Mouse (Mus musculus): ENCODE measurements around the gene Hist1h3c. TPM values are rescaled to one million over a fixed set of nuclear protein-coding genes. Genes with fewer than 3 reads are reported as not detected.
"Not testable (repeated sequence)": the region's sequence is repeated elsewhere in the genome, so short reads cannot be mapped to it uniquely, and the experiment has no call there.

Hist1h3c gene
- polyA plus RNA-seq, 1 experiment = 12.6 TPM

- H3K4me1 ChIP-seq = peaks cover 59% of the 10 kb centered on the region
- no peaks in the 10 kb centered on the region for H3K36me3 ChIP-seq (replicated peaks; ENCODE audit: low read length)
- no peaks in the 10 kb centered on the region for H3K9me3 ChIP-seq
- no peak for TF ChIP-seq GATA1 (IDR thresholded peaks at IDR 0.05; ENCODE audit: borderline replicate concordance, low read length)
- TF ChIP-seq FLI1 (IDR thresholded peaks at IDR 0.05; ENCODE audit: low read length) = no peak
- H3K27me3 ChIP-seq (replicated peaks) = no peaks in the 10 kb centered on the region
- peak overlapping the region; percentile 85 for H3K4me3 ChIP-seq (replicated peaks)
These were observed 12.5 kb upstream of the Hist1h3c start for GRCm38 (mm10) chr13:23757921-23758320.

- peaks cover 56% of the 10 kb centered on the region for H3K4me1 ChIP-seq
- H3K27me3 ChIP-seq (replicated peaks) = no peaks in the 10 kb centered on the region
These were observed 11.9 kb upstream of the Hist1h3c start for GRCm38 (mm10) chr13:23757211-23757773.

GRCm38 (mm10) chr13:23756790-23757189, 11.4 kb upstream of the Hist1h3c start, which contains the start of gene Hist1h4b:
Gene Hist1h4b (plus strand): TSS chr13:23757013.
- Histone ChIP-seq H3K9me3 (no peaks in the 10 kb centered on the region), H3K4me3 (replicated peaks) (peak within 1 kb of the TSS; percentile 85), H3K27me3 (replicated peaks) (no peaks in the 10 kb centered on the region), H3K4me1 (peaks cover 58% of the 10 kb centered on the region), H3K36me3 (replicated peaks; ENCODE audit: low read length) (no peaks in the 10 kb centered on the region)
- TF ChIP-seq FLI1 (IDR thresholded peaks at IDR 0.05; ENCODE audit: low read length) = no peak
- no peak for TF ChIP-seq GATA1 (IDR thresholded peaks at IDR 0.05; ENCODE audit: borderline replicate concordance, low read length)

More at GRCm38 (mm10) chr13:23757211-23757773, 11.9 kb upstream of the Hist1h3c start:
- no peaks in the 10 kb centered on the region for H3K36me3 ChIP-seq (replicated peaks; ENCODE audit: low read length)
- no peak for TF ChIP-seq GATA1 (IDR thresholded peaks at IDR 0.05; ENCODE audit: borderline replicate concordance, low read length)
- TF ChIP-seq FLI1 (IDR thresholded peaks at IDR 0.05; ENCODE audit: low read length) = no peak
- peak overlapping the region; percentile 85 for H3K4me3 ChIP-seq (replicated peaks)
- no peaks in the 10 kb centered on the region for H3K9me3 ChIP-seq

DNA sequence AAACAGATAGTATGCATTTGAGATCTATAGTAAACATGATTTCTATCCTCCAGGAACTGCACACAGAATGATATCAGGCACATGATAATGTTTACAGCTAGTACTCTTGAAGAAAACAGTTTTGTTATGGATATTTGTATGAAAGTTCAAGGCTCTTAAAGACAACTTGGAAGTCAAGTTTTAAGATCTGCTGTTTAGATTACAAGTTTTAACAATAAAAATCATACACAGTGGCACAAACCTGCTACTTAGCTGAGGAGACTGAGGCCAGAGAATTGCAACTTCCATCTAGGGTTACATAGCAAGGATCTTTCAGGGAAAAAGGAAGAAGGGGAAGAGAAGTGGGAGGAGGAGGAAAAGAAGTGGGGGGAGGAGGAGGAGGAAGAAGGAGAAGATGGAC, 9.6 kb upstream of the Hist1h3c start:
- peaks cover 50% of the 10 kb centered on the region for H3K4me1 ChIP-seq
- no peaks in the 10 kb centered on the region for H3K9me3 ChIP-seq
- no peaks in the 10 kb centered on the region for H3K36me3 ChIP-seq (replicated peaks; ENCODE audit: low read length)
- H3K4me3 ChIP-seq (replicated peaks) = no peak overlapping the region
- TF ChIP-seq FLI1 (IDR thresholded peaks at IDR 0.05; ENCODE audit: low read length) (no peak), GATA1 (IDR thresholded peaks at IDR 0.05; ENCODE audit: borderline replicate concordance, low read length) (no peak)
- no peaks in the 10 kb centered on the region for H3K27me3 ChIP-seq (replicated peaks)

DNA sequence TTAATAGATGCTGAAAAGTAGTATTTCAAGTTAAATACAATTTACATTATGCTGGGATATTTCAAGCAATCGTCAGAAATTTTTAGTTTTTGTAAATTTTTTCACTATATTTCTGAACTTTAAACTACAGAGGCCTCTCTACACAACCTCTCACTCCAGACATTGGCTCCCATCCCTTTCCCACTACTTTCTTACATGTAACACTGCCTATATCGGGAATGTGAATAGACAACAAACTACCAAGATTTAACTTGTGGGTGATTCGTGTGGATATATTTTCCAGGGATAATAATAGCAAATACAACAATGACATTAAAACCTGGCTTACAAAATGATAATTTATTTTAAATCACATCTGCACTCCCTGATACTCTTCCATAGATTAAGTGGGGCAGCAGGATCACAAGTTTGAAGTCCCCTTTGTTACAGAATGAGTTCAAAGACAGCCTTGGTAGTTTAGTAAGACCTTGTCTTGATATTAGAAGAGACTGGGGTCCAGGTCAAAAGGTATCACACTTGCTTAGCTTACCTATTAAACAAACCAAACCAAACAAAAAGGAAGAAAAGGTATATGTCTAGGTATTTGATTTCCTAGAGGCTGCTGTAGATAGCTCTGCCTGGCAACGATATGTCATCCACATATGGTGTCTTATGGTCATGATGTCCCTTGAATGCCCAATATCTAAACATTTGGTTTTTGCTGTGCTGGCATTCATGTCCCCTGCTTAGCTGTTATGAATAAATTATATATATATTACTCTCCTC, 8.1 kb upstream of the Hist1h3c start:
- Histone ChIP-seq H3K27me3 (replicated peaks) (no peaks in the 10 kb centered on the region), H3K36me3 (replicated peaks; ENCODE audit: low read length) (no peaks in the 10 kb centered on the region), H3K4me3 (replicated peaks) (no peak overlapping the region), H3K9me3 (no peaks in the 10 kb centered on the region), H3K4me1 (peaks cover 54% of the 10 kb centered on the region)
- TF ChIP-seq GATA1 (IDR thresholded peaks at IDR 0.05; ENCODE audit: borderline replicate concordance, low read length) = no peak
- TF ChIP-seq FLI1 (IDR thresholded peaks at IDR 0.05; ENCODE audit: low read length) = no peak

GRCm38 (mm10) chr13:23752742-23753172, 7.4 kb upstream of the Hist1h3c start:
- TF ChIP-seq GATA1 (IDR thresholded peaks at IDR 0.05; ENCODE audit: borderline replicate concordance, low read length) (no peak), FLI1 (IDR thresholded peaks at IDR 0.05; ENCODE audit: low read length) (no peak)
- Histone ChIP-seq H3K4me1 (peaks cover 55% of the 10 kb centered on the region), H3K27me3 (replicated peaks) (no peaks in the 10 kb centered on the region), H3K36me3 (replicated peaks; ENCODE audit: low read length) (no peaks in the 10 kb centered on the region), H3K9me3 (no peaks in the 10 kb centered on the region), H3K4me3 (replicated peaks) (peak overlapping the region; percentile 87)

- Histone ChIP-seq H3K4me1 (peaks cover 53% of the 10 kb centered on the region), H3K4me3 (replicated peaks) (peak within 1 kb of the TSS; percentile 87)
- H3K27me3 ChIP-seq (replicated peaks); H3K36me3 ChIP-seq (replicated peaks; ENCODE audit: low read length); H3K9me3 ChIP-seq: not testable (repeated sequence)
These were observed 6.8 kb upstream of the Hist1h3c start, which contains the start of gene Hist1h3b for GRCm38 (mm10) chr13:23752067-23752741. Gene Hist1h3b (plus strand): TSS chr13:23752267.

DNA sequence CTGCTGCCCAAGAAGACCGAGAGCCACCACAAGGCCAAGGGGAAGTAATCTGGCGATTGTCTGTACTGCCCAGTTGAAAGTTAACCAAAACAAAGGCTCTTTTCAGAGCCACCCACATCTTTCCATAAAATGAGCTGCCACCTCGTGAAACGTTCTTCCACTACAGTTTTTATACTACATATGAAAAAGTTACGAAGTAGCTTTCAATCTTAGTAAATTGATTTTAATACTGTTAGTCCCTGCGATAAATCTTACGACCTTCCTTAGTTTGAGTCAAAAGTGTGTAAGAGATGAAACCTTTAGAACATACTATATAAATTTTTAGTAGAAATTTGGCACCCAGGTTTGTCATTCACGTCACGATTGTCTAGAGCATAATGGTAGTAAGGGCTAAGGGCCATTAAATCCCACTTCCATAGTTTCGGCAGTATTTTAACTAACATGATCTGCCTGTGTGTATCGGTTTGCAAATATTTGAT, 6.1 kb upstream of the Hist1h3c start:
- H3K27me3 ChIP-seq (replicated peaks) = no peaks in the 10 kb centered on the region
- no peaks in the 10 kb centered on the region for H3K36me3 ChIP-seq (replicated peaks; ENCODE audit: low read length)
- TF ChIP-seq GATA1 (IDR thresholded peaks at IDR 0.05; ENCODE audit: borderline replicate concordance, low read length) = no peak
- TF ChIP-seq FLI1 (IDR thresholded peaks at IDR 0.05; ENCODE audit: low read length) = no peak
- H3K4me1 ChIP-seq = peaks cover 56% of the 10 kb centered on the region
- H3K9me3 ChIP-seq = no peaks in the 10 kb centered on the region
- peak overlapping the region; percentile 87 for H3K4me3 ChIP-seq (replicated peaks)

DNA sequence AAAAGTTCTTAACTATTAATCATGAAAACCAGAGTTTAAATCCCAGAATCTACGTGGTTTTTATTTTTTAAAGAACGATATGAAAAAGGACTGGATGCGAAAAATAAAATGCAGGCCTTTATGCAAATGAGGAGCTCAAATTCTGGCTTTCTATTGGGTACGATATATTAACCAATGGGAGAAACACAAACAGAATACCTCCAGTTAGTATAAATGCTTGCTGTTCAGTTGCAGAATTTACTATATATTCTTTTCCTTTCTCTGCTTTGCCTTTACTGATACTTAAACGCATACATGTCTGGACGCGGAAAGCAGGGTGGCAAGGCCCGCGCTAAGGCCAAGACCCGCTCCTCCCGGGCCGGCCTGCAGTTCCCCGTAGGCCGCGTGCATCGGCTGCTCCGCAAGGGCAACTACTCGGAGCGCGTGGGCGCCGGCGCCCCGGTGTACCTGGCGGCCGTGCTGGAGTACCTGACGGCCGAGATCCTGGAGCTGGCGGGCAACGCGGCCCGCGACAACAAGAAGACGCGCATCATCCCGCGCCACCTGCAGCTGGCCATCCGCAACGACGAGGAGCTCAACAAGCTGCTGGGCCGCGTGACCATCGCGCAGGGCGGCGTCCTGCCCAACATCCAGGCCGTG, 5.6 kb upstream of the Hist1h3c start, which contains the start of gene Hist1h2ab:
TSS of gene Hist1h2ab (plus strand) at position 288 of the 639 bp plus-strand sequence.
- H3K4me1 ChIP-seq = peaks cover 56% of the 10 kb centered on the region
- H3K4me3 ChIP-seq (replicated peaks) = peak within 1 kb of the TSS; percentile 89
- H3K27me3 ChIP-seq (replicated peaks); H3K36me3 ChIP-seq (replicated peaks; ENCODE audit: low read length); H3K9me3 ChIP-seq: not testable (repeated sequence)
